Mouse (Mus musculus) cerebellum, adult 9-11 months (tissue): Measurements from ENCODE around the gene Gcc2.
"Not testable (repeated sequence)": the region's sequence is repeated elsewhere in the genome, so short reads cannot be mapped to it uniquely, and the experiment has no call there.

Source experiments
- DNase-seq: peaks from one replicate; pipeline ENCODE4 v3.0.0; 2022

Gcc2 gene

GRCm38 (mm10) chr10:58255213-58255892 lies at the start of gene Gcc2:
Gcc2 (plus strand) TSS chr10:58255497.
- peak; percentile 93 for DNase-seq

- DNase-seq = no peak
Observed at GRCm38 (mm10) chr10:58205986-58206385, 49.3 kb upstream of the Gcc2 start.

- DNase-seq = no peak
Observed at GRCm38 (mm10) chr10:58206639-58207404, 48.5 kb upstream of the Gcc2 start.

- DNase-seq = no peak
Observed at GRCm38 (mm10) chr10:58209710-58210467, 45.4 kb upstream of the Gcc2 start.

GRCm38 (mm10) chr10:58210514-58210913 lies 44.8 kb upstream of the Gcc2 start:
- DNase-seq = no peak

- no peak for DNase-seq
Observed at GRCm38 (mm10) chr10:58211213-58211612, 44.1 kb upstream of the Gcc2 start.

GRCm38 (mm10) chr10:58212230-58212629 lies 43.1 kb upstream of the Gcc2 start:
- DNase-seq = no peak

GRCm38 (mm10) chr10:58214497-58214896 lies 40.8 kb upstream of the Gcc2 start:
- DNase-seq = no peak

- no peak for DNase-seq
Observed at GRCm38 (mm10) chr10:58214934-58215333, 40.4 kb upstream of the Gcc2 start.

- DNase-seq = no peak
Observed at GRCm38 (mm10) chr10:58215353-58215752, 39.9 kb upstream of the Gcc2 start.

- DNase-seq = no peak
Observed at GRCm38 (mm10) chr10:58217366-58217765, 37.9 kb upstream of the Gcc2 start.

- no peak for DNase-seq
Observed at GRCm38 (mm10) chr10:58220726-58221125, 34.6 kb upstream of the Gcc2 start.

GRCm38 (mm10) chr10:58221571-58221970 lies 33.7 kb upstream of the Gcc2 start:
- DNase-seq = peak; percentile 31

- DNase-seq = not testable (repeated sequence)
Observed at GRCm38 (mm10) chr10:58223161-58223560, 32.1 kb upstream of the Gcc2 start.

- DNase-seq = peak; percentile 64
Observed at GRCm38 (mm10) chr10:58223972-58224805, 31.1 kb upstream of the Gcc2 start.

- peak; percentile 35 for DNase-seq
Observed at GRCm38 (mm10) chr10:58224827-58225785, 30.2 kb upstream of the Gcc2 start, which contains the start of gene AW822073. AW822073 (minus strand) TSS chr10:58224930.

GRCm38 (mm10) chr10:58226357-58226756 lies 28.9 kb upstream of the Gcc2 start:
- not testable (repeated sequence) for DNase-seq

GRCm38 (mm10) chr10:58227798-58228197 lies 27.5 kb upstream of the Gcc2 start:
- DNase-seq = peak; percentile 43

GRCm38 (mm10) chr10:58230021-58230420 lies 25.3 kb upstream of the Gcc2 start:
- DNase-seq = not testable (repeated sequence)

GRCm38 (mm10) chr10:58231088-58231487 lies 24.2 kb upstream of the Gcc2 start:
- peak; percentile 52 for DNase-seq
